Mouse (Mus musculus) adrenal gland, postnatal 4 days (tissue): ENCODE results near the gene Gnaz. TPM values are rescaled to one million over a fixed set of nuclear protein-coding genes. Genes with fewer than 3 reads are reported as not detected.
A peak's percentile ranks its signal among the peaks of the same experiment; 100 is the strongest.

Experiments
- DNase-seq, 2 experiments: peaks; one replicate each; pipeline ENCODE4 v3.0.0; 2021 to 2022; ENCODE audit warnings: low spot score in 2 of 2, mixed read lengths in 2 of 2
- total RNA-seq, 2 experiments: library from RNA; stranded (reverse); gene quantifications; 2 replicates each; pipeline ENCODE4 v1.2.3; 2021

Gene Gnaz
- total RNA-seq, 2 experiments from 2014 or later, result 7.2 to 10.8 TPM

- no peak for DNase-seq
Observed at GRCm38 (mm10) chr10:74967651-74968267, 782 bp downstream of the Gnaz start.

- no peak for DNase-seq
Observed at GRCm38 (mm10) chr10:74969266-74969665, 2.3 kb downstream of the Gnaz start.

- DNase-seq, result no peak
Observed at GRCm38 (mm10) chr10:74973026-74973425, 6.0 kb downstream of the Gnaz start.

- no peak for DNase-seq
Observed at GRCm38 (mm10) chr10:74975626-74976025, 8.6 kb downstream of the Gnaz start.

- no peak for DNase-seq
Observed at GRCm38 (mm10) chr10:74976429-74976828, 9.5 kb downstream of the Gnaz start.

- no peak for DNase-seq
Observed at GRCm38 (mm10) chr10:74978056-74978455, 11.1 kb downstream of the Gnaz start.

GRCm38 (mm10) chr10:74981159-74981558 lies 14.2 kb downstream of the Gnaz start:
- no peak for DNase-seq

GRCm38 (mm10) chr10:74983176-74983575 lies 16.2 kb downstream of the Gnaz start:
- DNase-seq, result no peak

- no peak for DNase-seq
Observed at GRCm38 (mm10) chr10:74987698-74988470, 20.9 kb downstream of the Gnaz start.

GRCm38 (mm10) chr10:74989814-74990213 lies 22.8 kb downstream of the Gnaz start:
- DNase-seq, result no peak

GRCm38 (mm10) chr10:74990584-74991322 lies 23.8 kb downstream of the Gnaz start:
- no peak for DNase-seq

GRCm38 (mm10) chr10:74994863-74995262 lies 27.9 kb downstream of the Gnaz start:
- no peak for DNase-seq

GRCm38 (mm10) chr10:74995377-74995776 lies 28.4 kb downstream of the Gnaz start:
- no peak for DNase-seq

GRCm38 (mm10) chr10:75001391-75001790 lies 34.4 kb downstream of the Gnaz start:
- DNase-seq, result no peak

GRCm38 (mm10) chr10:75004067-75004466 lies 37.1 kb downstream of the Gnaz start:
- DNase-seq, result no peak

GRCm38 (mm10) chr10:75006889-75007662 lies 40.1 kb downstream of the Gnaz start:
- no peak for DNase-seq

- no peak for DNase-seq
Observed at GRCm38 (mm10) chr10:75010704-75011103, 43.7 kb downstream of the Gnaz start.

- no peak for DNase-seq
Observed at GRCm38 (mm10) chr10:75015465-75015864, 48.5 kb downstream of the Gnaz start.

- DNase-seq, result no peak
Observed at GRCm38 (mm10) chr10:75016481-75016880, 49.5 kb downstream of the Gnaz start.

GRCm38 (mm10) chr10:75020271-75020670 lies 53.3 kb downstream of the Gnaz start:
- DNase-seq, result no peak

- DNase-seq, result peak; percentile 38 to 66
Observed at GRCm38 (mm10) chr10:75021138-75021537, 54.2 kb downstream of the Gnaz start.
